Mouse (Mus musculus): ENCODE results near the gene Olfr56.
"Not testable (repeated sequence)": the region's sequence is repeated elsewhere in the genome, so short reads cannot be mapped to it uniquely, and the experiment has no call there.

DNA sequence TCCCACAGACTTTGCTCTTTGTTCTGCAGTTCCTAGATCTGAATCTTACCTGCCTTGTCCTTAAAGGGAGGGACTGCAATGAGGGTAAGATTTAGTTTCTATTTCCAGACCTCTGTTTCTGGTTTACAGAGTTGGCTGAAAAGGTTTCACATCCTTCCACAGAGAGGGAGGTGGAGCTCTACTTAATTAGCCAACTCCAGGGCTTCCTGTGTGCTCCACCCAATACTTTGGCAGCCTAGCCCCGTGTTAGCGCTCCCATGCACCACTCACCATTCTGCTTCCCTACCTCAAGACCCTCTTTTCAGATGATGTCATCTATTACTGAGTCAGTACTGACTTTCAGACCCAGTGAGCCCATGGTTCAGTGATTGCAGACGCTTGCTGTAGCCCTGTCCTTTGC is 562 bp downstream of the Olfr56 start, which contains the start of gene 9930111J21Rik1:
- not testable (repeated sequence) for TF ChIP-seq POLR2A (IDR thresholded peaks at IDR 0.05; ENCODE audit: borderline replicate concordance, insufficient read depth, low read length); CTCF (IDR thresholded peaks at IDR 0.05; ENCODE audit: borderline replicate concordance, insufficient read depth, low read depth, low read length)

All from cerebellum, adult 2 months (tissue).